Mouse (Mus musculus) neural tube, embryonic 13.5 days (tissue): ENCODE measurements around the gene Etv5. TPM values are rescaled to one million over a fixed set of nuclear protein-coding genes. Genes with fewer than 3 reads are reported as not detected.
"Not testable (repeated sequence)": the region's sequence is repeated elsewhere in the genome, so short reads cannot be mapped to it uniquely, and the experiment has no call there.

Source experiments
- ATAC-seq: fragments of 200-750 bp; cut with Nextera tagmentation; 2 replicates; pipeline ENCODE4 v1.8.0; 2017; ENCODE audit warnings: low read depth, mild to moderate bottlenecking, moderate TSS enrichment, moderate library complexity
- H3K27ac ChIP-seq: fragments of 300-500 bp; sonication (generic); replicated peaks from 2 replicates; pipeline ENCODE4 v1.5.1; 2015; ENCODE audit warnings: moderate library complexity, mild to moderate bottlenecking, inconsistent platforms
- H3K27me3 ChIP-seq: fragments of 300-500 bp; sonication (generic); 2 replicates; pipeline ENCODE4 v1.6.1; 2015; ENCODE audit warnings: mild to moderate bottlenecking, inconsistent platforms
- H3K36me3 ChIP-seq: fragments of 300-500 bp; sonication (generic); 2 replicates; pipeline ENCODE4 v1.6.1; 2015; ENCODE audit warnings: mild to moderate bottlenecking, inconsistent platforms
- H3K4me1 ChIP-seq: fragments of 300-500 bp; sonication (generic); replicated peaks from 2 replicates; pipeline ENCODE4 v1.6.1; 2015; ENCODE audit warnings: inconsistent platforms
- H3K4me2 ChIP-seq: fragments of 300-500 bp; sonication (generic); 2 replicates; pipeline ENCODE4 v1.6.1; 2015; ENCODE audit warnings: inconsistent platforms, mild to moderate bottlenecking, moderate library complexity
- H3K4me3 ChIP-seq: fragments of 300-500 bp; sonication (generic); 2 replicates; pipeline ENCODE4 v1.5.1; 2015; ENCODE audit warnings: mild to moderate bottlenecking, inconsistent platforms
- H3K9ac ChIP-seq: fragments of 300-500 bp; sonication (generic); 2 replicates; pipeline ENCODE4 v1.6.1; 2015; ENCODE audit warnings: moderate library complexity, mild to moderate bottlenecking, inconsistent platforms
- H3K9me3 ChIP-seq: fragments of 300-500 bp; sonication (generic); 2 replicates; pipeline ENCODE4 v1.6.1; 2016; ENCODE audit warnings: inconsistent platforms
- WGBS: fragments of 180-500 bp; shearing (Covaris S2); methylation state at CpG from one replicate; pipeline ENCODE4 v1.1.7; 2015; 5-methylcytosine and 5-hydroxymethylcytosine counted together
- polyA plus RNA-seq: library from polyadenylated mRNA; unstranded; fragments of >200 nt; fragmentation: Nextera tagmentation; extraction: Ambion mirVana; gene quantifications from 2 replicates; pipeline ENCODE4 v1.2.1, GENCODE M21; 2015

Etv5 gene
- polyA plus RNA-seq, 1 experiment from 2014 or later, result 28.1 TPM

GRCm38 (mm10) chr16:22354177-22354576 lies 85.3 kb downstream of the Etv5 start:
- not testable (repeated sequence) for H3K4me3 ChIP-seq, ATAC-seq, H3K27ac ChIP-seq, H3K36me3 ChIP-seq, H3K9me3 ChIP-seq, H3K4me1 ChIP-seq, H3K27me3 ChIP-seq, H3K9ac ChIP-seq, H3K4me2 ChIP-seq
- WGBS, result 87% methylated on average over 5 of the region's 5 CpGs

- no peak overlapping the region for H3K4me3 ChIP-seq
- 81% methylated on average over 3 of the region's 3 CpGs for WGBS
- ATAC-seq, result no peak
- no peaks in the 10 kb centered on the region for H3K9me3 ChIP-seq
- no peaks in the 10 kb centered on the region for H3K27me3 ChIP-seq
- H3K9ac ChIP-seq, result no peak overlapping the region
- peaks cover 5% of the 10 kb centered on the region for H3K4me1 ChIP-seq
- H3K4me2 ChIP-seq, result no peak overlapping the region
- H3K27ac ChIP-seq, result no peak overlapping the region
- H3K36me3 ChIP-seq, result no peaks in the 10 kb centered on the region
Measured at GRCm38 (mm10) chr16:22353639-22354038, 85.9 kb downstream of the Etv5 start.

- H3K9ac ChIP-seq, result no peak overlapping the region
- no peaks in the 10 kb centered on the region for H3K36me3 ChIP-seq
- H3K27ac ChIP-seq, result no peak overlapping the region
- 96% methylated on average over 4 of the region's 4 CpGs for WGBS
- no peak overlapping the region for H3K4me2 ChIP-seq
- H3K27me3 ChIP-seq, result no peaks in the 10 kb centered on the region
- no peak for ATAC-seq
- no peaks in the 10 kb centered on the region for H3K9me3 ChIP-seq
- no peaks in the 10 kb centered on the region for H3K4me1 ChIP-seq
- H3K4me3 ChIP-seq, result no peak overlapping the region
Measured at GRCm38 (mm10) chr16:22351194-22351593, 88.3 kb downstream of the Etv5 start.

- Histone ChIP-seq H3K36me3 (no peaks in the 10 kb centered on the region), H3K9me3 (no peaks in the 10 kb centered on the region), H3K4me1 (no peaks in the 10 kb centered on the region), H3K9ac (no peak overlapping the region), H3K27me3 (no peaks in the 10 kb centered on the region), H3K4me2 (no peak overlapping the region), H3K4me3 (no peak overlapping the region), H3K27ac (no peak overlapping the region)
- ATAC-seq, result no peak
- WGBS, result 84% methylated on average over 5 of the region's 5 CpGs
Measured at GRCm38 (mm10) chr16:22349798-22350197, 89.7 kb downstream of the Etv5 start.

GRCm38 (mm10) chr16:22348478-22349270 lies 90.8 kb downstream of the Etv5 start:
- no peaks in the 10 kb centered on the region for H3K9me3 ChIP-seq
- H3K4me2 ChIP-seq, result no peak overlapping the region
- no peak overlapping the region for H3K27ac ChIP-seq
- H3K4me3 ChIP-seq, result no peak overlapping the region
- ATAC-seq, result no peak
- H3K9ac ChIP-seq, result no peak overlapping the region
- no peaks in the 10 kb centered on the region for H3K4me1 ChIP-seq
- H3K27me3 ChIP-seq, result no peaks in the 10 kb centered on the region
- WGBS, result 32% methylated on average over 16 of the region's 16 CpGs
- no peaks in the 10 kb centered on the region for H3K36me3 ChIP-seq

- no peak overlapping the region for H3K9ac ChIP-seq
- no peak overlapping the region for H3K4me3 ChIP-seq
- H3K27me3 ChIP-seq, result no peaks in the 10 kb centered on the region
- ATAC-seq, result no peak
- no peaks in the 10 kb centered on the region for H3K36me3 ChIP-seq
- no peak overlapping the region for H3K4me2 ChIP-seq
- H3K4me1 ChIP-seq, result no peaks in the 10 kb centered on the region
- no peaks in the 10 kb centered on the region for H3K9me3 ChIP-seq
- WGBS, result 64% methylated on average over 4 of the region's 4 CpGs
- H3K27ac ChIP-seq, result no peak overlapping the region
Measured at GRCm38 (mm10) chr16:22348014-22348413, 91.5 kb downstream of the Etv5 start.

- no peak for ATAC-seq
- Histone ChIP-seq H3K4me2 (no peak overlapping the region), H3K27ac (no peak overlapping the region), H3K36me3 (no peaks in the 10 kb centered on the region), H3K27me3 (no peaks in the 10 kb centered on the region), H3K9ac (no peak overlapping the region), H3K9me3 (no peaks in the 10 kb centered on the region), H3K4me3 (no peak overlapping the region), H3K4me1 (no peaks in the 10 kb centered on the region)
- 69% methylated on average over 4 of the region's 4 CpGs for WGBS
Measured at GRCm38 (mm10) chr16:22341236-22341671, 98.3 kb downstream of the Etv5 start.

GRCm38 (mm10) chr16:22335781-22336180 lies 103.7 kb downstream of the Etv5 start:
- Histone ChIP-seq H3K9ac (no peak overlapping the region), H3K4me2 (no peak overlapping the region), H3K36me3 (no peaks in the 10 kb centered on the region), H3K27ac (no peak overlapping the region), H3K4me1 (no peaks in the 10 kb centered on the region), H3K27me3 (no peaks in the 10 kb centered on the region), H3K9me3 (peaks cover 13% of the 10 kb centered on the region; the same call in 1 of the 2 replicates), H3K4me3 (no peak overlapping the region)
- 73% methylated on average over 3 of the region's 3 CpGs for WGBS
- ATAC-seq, result no peak

Other genes with a start within 250 kb of the Etv5 start
- 292 and 340 TPM in 2 replicates for gene Tra2b, start 173.7 kb downstream of the Etv5 start, polyA plus RNA-seq
- 0.61 and 0.82 TPM in 2 replicates for gene Dgkg, start 217.5 kb upstream of the Etv5 start, polyA plus RNA-seq